Mouse (Mus musculus) lung, postnatal 0 days (tissue): ENCODE measurements around the gene Wdr83. TPM values are rescaled to one million over a fixed set of nuclear protein-coding genes. Genes with fewer than 3 reads are reported as not detected.

ENCODE experiments used
- ATAC-seq: fragments of 200-750 bp; cut with Nextera tagmentation; 2 replicates; pipeline ENCODE4 v1.8.0; 2017; ENCODE audit warnings: moderate library complexity
- DNase-seq: peaks from one replicate; pipeline ENCODE4 v3.0.0-alpha.2; 2016; ENCODE audit warnings: low spot score
- H3K27ac ChIP-seq: fragments of 300-500 bp; sonication (generic); 2 replicates; pipeline ENCODE4 v1.5.1; 2014; ENCODE audit warnings: antibody characterized with exemption, mild to moderate bottlenecking, low read length, mixed read lengths
- H3K27me3 ChIP-seq: fragments of 300-500 bp; sonication (generic); replicated peaks from 2 replicates; pipeline ENCODE4 v1.6.1; 2014; ENCODE audit warnings: low read length, mixed read lengths; ENCODE audit not compliant: insufficient read depth
- H3K36me3 ChIP-seq: fragments of 300-500 bp; sonication (generic); 2 replicates; pipeline ENCODE4 v1.6.1; 2014; ENCODE audit warnings: low read length, mixed read lengths; ENCODE audit not compliant: insufficient read depth
- H3K4me1 ChIP-seq: fragments of 300-500 bp; sonication (generic); 2 replicates; pipeline ENCODE4 v1.6.1; 2014; ENCODE audit warnings: antibody characterized with exemption, low read depth, low read length, mixed read lengths; ENCODE audit not compliant: insufficient read depth
- H3K4me2 ChIP-seq: fragments of 300-500 bp; sonication (generic); replicated peaks from 2 replicates; pipeline ENCODE4 v1.6.1; 2014; ENCODE audit warnings: low read depth, mild to moderate bottlenecking, low read length, moderate library complexity, mixed read lengths
- H3K4me3 ChIP-seq: fragments of 300-500 bp; sonication (generic); 2 replicates; pipeline ENCODE4 v1.5.1; 2014; ENCODE audit warnings: low read depth, low read length
- H3K9ac ChIP-seq: fragments of 300-500 bp; sonication (generic); replicated peaks from 2 replicates; pipeline ENCODE4 v1.6.1; 2014; ENCODE audit warnings: low read depth, mild to moderate bottlenecking
- H3K9me3 ChIP-seq: fragments of 300-500 bp; sonication (generic); 2 replicates; pipeline ENCODE4 v1.6.1; 2016; ENCODE audit warnings: low read length, mixed read lengths
- CTCF ChIP-seq: IDR thresholded peaks from 2 replicates; pipeline ENCODE4 v1.5.1; 2016; ENCODE audit warnings: antibody characterized with exemption, mild to moderate bottlenecking
- EP300 ChIP-seq: IDR thresholded peaks from 2 replicates; pipeline ENCODE4 v1.6.1; 2016; ENCODE audit warnings: antibody characterized with exemption, mild to moderate bottlenecking, control low read depth
- WGBS: fragments of 180-500 bp; shearing (Covaris S2); extraction: QIAGEN DNeasy Blood & Tissue Kit; methylation state at CpG from one replicate; pipeline ENCODE4 v1.1.7; 2014; 5-methylcytosine and 5-hydroxymethylcytosine counted together
- polyA plus RNA-seq: library from polyadenylated mRNA; unstranded; fragments of >200 nt; fragmentation: Nextera tagmentation; extraction: Ambion mirVana; gene quantifications from 2 replicates; pipeline ENCODE4 v1.2.1, GENCODE M21; 2015

The Wdr83 gene
- polyA plus RNA-seq, 1 experiment from 2014 or later, result 26.7 TPM

GRCm38 (mm10) chr8:85080532-85081215, 432 bp downstream of the Wdr83 start, which contains the start of gene Wdr83os:
Gene Wdr83os, plus strand, starts transcription at chr8:85080740.
- ATAC-seq (0 out of 2 replicates have a peak, but pooled peaks have one; percentile 21), DNase-seq (peak; percentile 75)
- H3K27me3 ChIP-seq, result no peaks in the 10 kb centered on the region
- peaks cover 4% of the 10 kb centered on the region for H3K4me1 ChIP-seq
- no peaks in the 10 kb centered on the region for H3K9me3 ChIP-seq
- H3K4me2 ChIP-seq, result peak within 1 kb of the TSS; percentile 96
- WGBS, result under 1% methylated on average over 30 of the region's 30 CpGs
- no peak for TF ChIP-seq CTCF
- TF ChIP-seq EP300, result peak; percentile 48; the same call in 1 of the 2 replicates
- H3K9ac ChIP-seq, result peak within 1 kb of the TSS; percentile 88
- H3K4me3 ChIP-seq, result peak within 1 kb of the TSS; percentile 75
- H3K36me3 ChIP-seq, result no peaks in the 10 kb centered on the region
- H3K27ac ChIP-seq, result peak within 1 kb of the TSS; percentile 79

- DNase-seq, result no peak
- WGBS, result 3% methylated on average over 25 of the region's 25 CpGs
- TF ChIP-seq EP300, result no peak
- no peak for TF ChIP-seq CTCF
- peak overlapping the region; percentile 75 for H3K4me3 ChIP-seq
- no peaks in the 10 kb centered on the region for H3K27me3 ChIP-seq
- H3K27ac ChIP-seq, result peak overlapping the region; percentile 79
- peaks cover 4% of the 10 kb centered on the region for H3K4me1 ChIP-seq
- no peak for ATAC-seq
- H3K36me3 ChIP-seq, result no peaks in the 10 kb centered on the region
- peak overlapping the region; percentile 96 for H3K4me2 ChIP-seq
- H3K9me3 ChIP-seq, result no peaks in the 10 kb centered on the region
- peak overlapping the region; percentile 88 for H3K9ac ChIP-seq
Observed at GRCm38 (mm10) chr8:85080214-85080531, 933 bp downstream of the Wdr83 start.

- DNase-seq, result peak; percentile 92
- Histone ChIP-seq H3K4me2 (no peak overlapping the region), H3K9ac (no peak overlapping the region), H3K4me3 (no peak overlapping the region), H3K9me3 (no peaks in the 10 kb centered on the region), H3K27ac (no peak overlapping the region), H3K36me3 (no peaks in the 10 kb centered on the region), H3K4me1 (peaks cover 4% of the 10 kb centered on the region), H3K27me3 (no peaks in the 10 kb centered on the region)
- ATAC-seq, result peak; percentile 60
- 4% methylated on average over 2 of the region's 2 CpGs for WGBS
- peak; percentile 99 for TF ChIP-seq CTCF
- no peak for TF ChIP-seq EP300
Observed at GRCm38 (mm10) chr8:85076993-85077392, 4.1 kb downstream of the Wdr83 start.

GRCm38 (mm10) chr8:85076001-85076400, 5.1 kb downstream of the Wdr83 start:
- H3K27ac ChIP-seq, result no peak overlapping the region
- H3K36me3 ChIP-seq, result no peaks in the 10 kb centered on the region
- no peaks in the 10 kb centered on the region for H3K27me3 ChIP-seq
- H3K9me3 ChIP-seq, result no peaks in the 10 kb centered on the region
- H3K4me3 ChIP-seq, result no peak overlapping the region
- H3K4me2 ChIP-seq, result no peak overlapping the region
- TF ChIP-seq EP300 (no peak), CTCF (peak; percentile 68)
- no peak overlapping the region for H3K9ac ChIP-seq
- WGBS, result 72% methylated on average over 9 of the region's 9 CpGs
- H3K4me1 ChIP-seq, result no peaks in the 10 kb centered on the region; the same call in 1 of the 2 replicates
- ATAC-seq (no peak), DNase-seq (no peak)

- DNase-seq (no peak), ATAC-seq (no peak)
- Histone ChIP-seq H3K4me2 (no peak overlapping the region), H3K27me3 (no peaks in the 10 kb centered on the region), H3K9me3 (no peaks in the 10 kb centered on the region), H3K27ac (no peak overlapping the region), H3K4me3 (no peak overlapping the region), H3K36me3 (no peaks in the 10 kb centered on the region), H3K9ac (no peak overlapping the region), H3K4me1 (no peaks in the 10 kb centered on the region; the same call in 1 of the 2 replicates)
- no peak for TF ChIP-seq EP300
- TF ChIP-seq CTCF, result no peak
- WGBS, result 92% methylated on average over 10 of the region's 10 CpGs
Observed at GRCm38 (mm10) chr8:85074617-85075016, 6.5 kb downstream of the Wdr83 start.

GRCm38 (mm10) chr8:85074167-85074566, 6.9 kb downstream of the Wdr83 start:
- no peaks in the 10 kb centered on the region for H3K27me3 ChIP-seq
- WGBS, result 85% methylated on average over 10 of the region's 10 CpGs
- ATAC-seq (no peak), DNase-seq (no peak)
- H3K9me3 ChIP-seq, result no peaks in the 10 kb centered on the region
- no peaks in the 10 kb centered on the region; the same call in 1 of the 2 replicates for H3K4me1 ChIP-seq
- no peak overlapping the region for H3K4me3 ChIP-seq
- no peaks in the 10 kb centered on the region for H3K36me3 ChIP-seq
- H3K4me2 ChIP-seq, result no peak overlapping the region
- TF ChIP-seq CTCF, result no peak
- TF ChIP-seq EP300, result no peak
- no peak overlapping the region for H3K9ac ChIP-seq
- H3K27ac ChIP-seq, result no peak overlapping the region
